Mouse (Mus musculus) c-Kit-positive CD71-negative TER-119-negative erythroid progenitor cells, embryonic 14.5 days (primary cell): ENCODE data around the gene Fndc5.

ENCODE experiments used
- DNase-seq: peaks from one replicate; pipeline ENCODE4 v3.0.0-alpha.2; 2013; ENCODE audit warnings: low read depth

Fndc5 gene

GRCm38 (mm10) chr4:129147552-129148103 lies 10.8 kb downstream of the Fndc5 start:
- no peak for DNase-seq

GRCm38 (mm10) chr4:129149321-129149720 lies 12.5 kb downstream of the Fndc5 start:
- DNase-seq = no peak

DNA sequence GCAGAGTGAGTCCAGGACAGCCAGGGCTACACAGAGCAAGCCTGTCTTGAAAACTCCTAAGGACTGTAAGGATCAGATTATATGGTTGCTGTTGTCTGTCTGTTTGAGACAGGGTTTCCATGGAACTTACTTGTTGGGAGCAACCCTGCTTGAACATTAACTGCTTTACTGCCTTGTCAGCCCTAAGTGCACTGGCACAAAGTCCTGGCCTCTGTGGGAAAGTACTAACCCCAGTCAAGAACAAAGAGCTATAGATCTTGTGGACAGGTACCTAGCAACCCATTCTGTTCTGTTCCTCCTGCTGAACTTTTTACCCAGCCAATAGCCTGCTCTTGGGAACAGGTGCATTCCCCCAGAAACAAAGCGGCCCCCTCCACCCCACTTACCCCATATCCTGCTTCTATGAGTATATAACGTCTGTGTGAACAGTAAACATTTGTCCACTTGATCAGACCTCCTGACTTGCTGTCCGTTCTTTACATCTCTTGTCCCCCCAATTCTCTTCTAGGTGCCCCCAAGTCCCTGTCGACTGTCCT lies 14.5 kb downstream of the Fndc5 start:
- DNase-seq = no peak

DNA sequence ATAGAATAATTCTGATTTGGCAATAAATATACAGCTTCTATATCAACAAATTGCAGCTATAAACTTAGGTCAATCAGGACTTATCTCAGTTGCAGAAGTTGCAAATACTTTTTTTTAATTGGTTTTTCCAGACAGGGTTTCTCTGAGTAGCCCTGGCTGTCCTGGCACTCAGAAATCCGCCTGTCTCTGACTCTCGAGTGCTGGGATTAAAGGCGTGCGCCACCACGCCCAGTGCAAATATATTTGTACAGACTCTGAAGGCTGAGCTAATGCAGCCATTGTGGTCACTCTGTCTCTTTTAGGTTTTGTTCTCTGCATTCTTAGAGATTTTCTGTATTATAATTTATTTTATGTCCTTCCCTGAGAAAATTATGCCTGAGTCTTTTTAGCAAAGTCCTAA lies 20.7 kb downstream of the Fndc5 start:
- no peak for DNase-seq

DNA sequence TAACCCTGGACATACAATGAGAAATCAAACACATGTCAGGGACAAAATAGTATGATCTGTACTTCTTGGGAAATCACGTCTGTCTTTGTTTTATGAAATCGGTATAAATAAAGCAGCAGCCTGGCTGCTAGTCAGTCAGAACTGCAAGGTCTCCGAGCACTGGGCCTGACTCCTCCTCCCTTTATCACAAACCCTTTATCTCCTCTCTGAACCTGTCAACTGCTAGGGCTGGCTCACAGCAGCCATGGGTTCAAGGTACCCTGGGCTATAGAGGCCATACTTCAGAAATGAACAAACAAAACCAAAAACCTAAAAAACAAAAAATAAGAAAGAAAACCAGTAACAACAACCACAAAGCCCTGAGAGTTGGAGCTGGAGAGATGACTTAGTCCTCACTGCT lies 21.8 kb downstream of the Fndc5 start:
- DNase-seq = no peak

DNA sequence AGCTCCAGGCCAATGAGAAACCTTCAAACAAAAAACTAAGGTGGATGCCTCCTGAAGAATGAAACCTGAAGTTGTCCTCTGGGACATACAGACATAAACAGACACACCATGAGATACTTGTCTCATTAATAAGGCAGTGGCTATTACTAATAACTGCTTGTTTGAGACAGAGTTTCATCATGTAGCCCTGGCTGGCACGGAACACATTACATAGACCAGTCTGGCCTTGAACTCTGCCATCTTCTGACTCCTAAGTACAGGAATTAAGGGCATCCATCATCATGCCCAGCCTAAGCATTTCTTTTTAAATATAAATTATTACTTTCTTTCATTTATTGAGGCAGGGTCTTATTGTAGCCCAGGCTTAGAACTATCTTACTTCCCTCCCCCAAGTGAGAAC lies 24.3 kb downstream of the Fndc5 start:
- no peak for DNase-seq

- no peak for DNase-seq
These were observed 24.9 kb downstream of the Fndc5 start for GRCm38 (mm10) chr4:129161581-129162255.

DNA sequence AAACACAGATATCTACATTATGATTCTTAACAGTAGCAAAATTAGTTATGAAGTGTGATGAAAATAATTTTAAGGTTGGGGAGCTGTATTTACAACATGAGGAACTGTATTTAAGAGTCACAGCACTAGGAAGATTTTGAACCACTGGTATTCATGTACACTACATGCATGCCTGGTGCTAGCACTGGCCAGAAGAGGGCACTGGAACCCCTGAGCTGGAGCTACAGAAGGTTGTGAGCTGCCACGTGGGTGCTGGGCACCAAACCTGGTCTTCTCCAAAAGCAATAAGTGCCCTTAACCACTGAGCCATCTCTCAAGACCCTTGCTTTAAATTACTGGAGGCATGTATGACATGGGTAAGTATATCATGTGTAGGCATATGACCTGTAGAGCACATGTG lies 35.7 kb downstream of the Fndc5 start:
- DNase-seq = no peak

DNA sequence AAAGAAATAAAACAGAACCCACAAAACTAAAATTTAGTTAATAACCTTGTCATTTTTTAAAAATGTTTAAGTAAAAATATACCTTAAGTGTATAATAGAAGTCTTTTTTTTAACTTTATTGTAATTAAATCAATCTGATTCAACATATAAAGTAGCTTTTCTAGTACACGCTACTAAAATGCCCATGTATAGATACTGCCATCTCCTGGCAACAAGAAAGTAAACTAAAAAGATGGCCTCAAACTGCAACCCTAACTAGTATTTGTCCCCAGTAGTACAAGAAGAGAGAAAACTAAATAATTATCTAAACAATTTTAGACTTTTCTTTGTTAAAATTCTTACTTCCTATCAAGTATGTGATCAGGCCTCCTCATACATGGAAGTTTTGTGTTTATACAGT lies 42.8 kb downstream of the Fndc5 start:
- DNase-seq = no peak

GRCm38 (mm10) chr4:129188041-129188659 lies 51.4 kb downstream of the Fndc5 start:
- no peak for DNase-seq

DNA sequence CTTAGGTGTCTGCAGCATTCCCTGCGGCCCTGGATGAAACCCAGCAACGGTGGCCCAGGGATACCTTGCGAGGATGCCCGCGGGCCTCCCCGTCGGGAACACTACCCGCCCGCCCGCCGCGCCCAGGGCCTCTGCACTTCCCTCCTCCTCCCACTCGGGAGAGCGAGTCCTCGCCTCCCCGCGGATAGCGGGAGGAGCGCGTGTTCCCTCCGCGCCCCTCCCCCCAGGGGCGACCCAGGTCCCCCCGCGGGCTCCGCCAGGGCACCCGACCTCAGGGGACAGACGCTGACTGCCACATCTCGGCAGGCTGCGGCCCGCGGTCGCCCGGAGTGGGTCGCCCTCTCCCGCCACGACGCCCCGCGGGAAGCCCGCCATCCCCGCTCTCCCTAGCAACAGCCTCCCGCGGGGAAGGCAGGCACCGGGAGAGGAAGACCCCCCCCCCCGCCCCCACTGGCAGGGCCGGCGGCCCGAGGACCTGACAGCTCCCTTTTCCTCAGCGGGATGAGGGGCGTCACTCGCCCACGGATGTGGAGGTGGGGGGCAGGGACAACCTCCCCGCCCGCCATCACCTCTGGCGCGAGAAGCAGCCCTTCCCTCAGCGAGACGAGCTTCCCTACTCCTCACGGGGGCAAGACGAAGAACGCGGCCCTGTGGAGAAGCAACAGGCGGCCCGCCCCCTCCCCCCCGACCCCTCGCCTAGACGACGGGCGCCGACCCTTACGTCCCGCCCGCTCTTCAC lies 52.2 kb downstream of the Fndc5 start:
- DNase-seq = peak; percentile 13

GRCm38 (mm10) chr4:129189542-129190519 lies 53.0 kb downstream of the Fndc5 start, which contains the start of the genes S100pbp and Yars:
TSS of gene S100pbp (minus strand) at chr4:129189727.
TSS of gene Yars (plus strand) at chr4:129189760.
- DNase-seq = peak; percentile 97

DNA sequence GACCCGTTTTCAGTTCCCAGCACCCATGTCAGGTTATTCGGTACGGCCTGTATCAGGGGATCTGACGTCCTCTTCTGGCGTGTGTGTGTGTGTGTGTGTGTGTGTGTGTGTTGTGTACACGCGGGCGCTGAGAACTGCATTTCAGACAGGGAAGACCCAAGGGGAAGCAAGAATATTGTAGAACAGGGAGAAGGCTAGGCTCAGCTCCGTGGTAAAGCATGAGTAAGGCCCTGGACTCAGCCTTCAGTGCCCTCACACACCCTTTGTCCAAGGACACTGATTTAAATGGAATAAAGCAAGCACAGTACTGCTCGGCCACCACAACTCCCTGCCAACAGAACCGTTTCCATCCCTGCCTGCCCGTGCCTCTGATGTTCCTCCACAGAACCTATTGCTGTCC lies 53.7 kb downstream of the Fndc5 start:
- peak; percentile 7 for DNase-seq

GRCm38 (mm10) chr4:129191691-129192090 lies 54.9 kb downstream of the Fndc5 start:
- no peak for DNase-seq
